Mouse (Mus musculus) cerebellum, adult 11-12 months (tissue): ENCODE measurements around the gene Drg1.
"Not testable (repeated sequence)": the region's sequence is repeated elsewhere in the genome, so short reads cannot be mapped to it uniquely, and the experiment has no call there.

ENCODE experiments used
- DNase-seq: peaks from one replicate; pipeline ENCODE4 v3.0.0; 2022

The Drg1 gene

DNA sequence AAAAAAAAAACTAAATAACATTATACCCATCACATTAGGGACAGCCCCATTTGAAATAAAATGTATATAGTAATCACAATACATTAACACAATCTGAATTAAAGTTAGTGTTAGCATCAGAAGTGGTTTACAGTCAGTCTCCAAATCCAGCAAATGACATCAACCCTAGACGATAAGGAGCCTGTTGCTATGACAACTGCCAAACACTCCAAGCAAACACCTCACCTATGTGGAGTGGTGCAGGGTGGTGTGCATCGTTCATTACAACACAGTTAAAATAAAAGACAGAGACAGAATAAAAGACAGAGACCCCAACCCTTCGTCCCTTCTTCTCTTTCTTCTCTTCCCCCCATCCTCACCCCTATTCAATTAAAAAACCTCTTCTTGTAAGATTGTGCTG lies 102.6 kb downstream of the Drg1 start:
- DNase-seq = not testable (repeated sequence)

DNA sequence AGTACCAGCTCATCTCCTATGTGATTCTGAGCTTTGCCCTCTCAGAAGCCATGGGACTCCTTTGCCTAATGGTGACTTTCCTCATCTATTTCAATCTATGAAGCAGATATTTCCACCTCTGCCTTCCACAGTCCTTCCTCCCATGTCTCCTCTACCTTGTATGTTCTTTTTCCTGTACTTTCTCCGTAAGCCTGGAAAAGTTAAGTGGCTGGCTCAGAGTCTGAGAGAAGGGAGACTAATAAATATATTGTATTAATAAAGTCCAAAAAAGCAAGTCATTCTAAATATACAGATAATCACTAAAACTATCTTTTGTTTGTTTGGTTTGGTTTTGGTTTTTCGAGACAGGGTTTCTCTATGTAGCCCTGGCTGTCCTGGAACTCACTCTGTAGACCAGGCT lies 103.1 kb downstream of the Drg1 start:
- DNase-seq = not testable (repeated sequence)

DNA sequence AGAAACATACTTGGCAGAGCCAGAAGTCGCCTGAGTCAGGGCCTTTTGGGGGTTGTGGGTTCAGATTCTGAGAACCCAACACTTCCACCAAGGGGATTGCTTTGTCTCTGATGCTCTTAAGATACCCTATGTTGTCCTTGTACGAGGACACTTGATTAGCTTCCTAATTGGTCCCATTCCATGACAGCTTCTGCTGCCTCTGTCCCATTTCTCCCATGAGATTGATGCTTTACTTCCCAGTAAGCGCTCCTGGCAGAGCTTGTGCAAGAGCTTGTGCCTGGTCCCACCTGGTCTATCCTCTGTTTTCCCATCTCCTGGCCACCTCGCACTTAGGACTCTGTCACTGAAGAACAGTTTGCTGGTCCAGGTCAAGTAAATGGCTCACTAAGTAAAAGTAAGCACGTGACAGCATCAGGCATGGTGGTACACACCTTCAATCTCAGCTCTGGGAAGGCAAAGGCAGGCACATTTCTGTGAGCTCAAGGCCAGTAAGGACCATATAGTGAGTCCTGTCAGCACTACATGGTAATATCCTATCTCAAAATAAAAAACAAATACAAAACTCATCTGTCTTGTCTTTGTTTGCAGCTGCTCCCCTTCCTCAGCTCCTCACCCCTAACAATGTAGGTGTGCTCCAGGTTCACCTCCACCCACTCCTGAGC lies 103.8 kb downstream of the Drg1 start:
- DNase-seq = peak; percentile 53

- DNase-seq = not testable (repeated sequence)
Observed at GRCm38 (mm10) chr11:3161370-3161769, 104.8 kb downstream of the Drg1 start.

GRCm38 (mm10) chr11:3158800-3159199 lies 107.4 kb downstream of the Drg1 start:
- not testable (repeated sequence) for DNase-seq

DNA sequence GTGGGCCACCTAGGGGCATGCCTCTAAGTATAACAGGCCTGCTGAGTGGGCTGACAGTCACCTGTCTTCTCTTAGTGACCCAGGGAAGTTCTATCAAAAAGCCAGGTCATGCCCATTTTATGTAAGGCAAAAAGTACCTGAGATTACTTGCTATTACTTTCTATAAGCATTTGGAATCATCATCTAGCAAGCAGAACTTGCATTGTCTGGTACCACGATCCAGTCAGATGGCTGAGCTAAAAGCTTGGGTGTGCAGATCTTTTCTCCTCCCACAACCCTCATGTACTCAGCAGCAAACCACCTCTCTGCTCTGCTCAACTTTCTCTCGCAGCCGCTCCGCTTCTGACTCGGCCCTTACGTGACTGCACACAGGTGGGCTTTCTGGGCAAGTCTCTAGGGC lies 108.2 kb downstream of the Drg1 start:
- DNase-seq = not testable (repeated sequence)

DNA sequence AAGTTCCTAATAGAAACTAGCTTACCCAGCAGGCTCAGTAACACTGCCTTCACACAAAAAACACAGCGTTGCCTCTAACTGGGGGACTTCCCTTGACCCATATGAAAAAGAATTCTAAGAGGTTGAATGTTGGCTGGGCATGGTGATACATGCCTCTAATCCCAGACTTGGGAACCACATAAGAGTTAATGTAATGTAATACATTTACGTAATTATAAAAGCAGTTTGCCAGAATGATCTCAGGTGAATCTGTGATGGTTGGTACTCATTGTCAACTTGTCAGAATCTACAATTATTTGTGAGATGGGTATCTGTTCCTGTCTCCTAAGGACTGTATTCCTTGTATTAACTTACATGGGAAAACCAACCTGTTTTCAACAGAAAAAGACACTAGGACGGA lies 109.2 kb downstream of the Drg1 start:
- not testable (repeated sequence) for DNase-seq

DNA sequence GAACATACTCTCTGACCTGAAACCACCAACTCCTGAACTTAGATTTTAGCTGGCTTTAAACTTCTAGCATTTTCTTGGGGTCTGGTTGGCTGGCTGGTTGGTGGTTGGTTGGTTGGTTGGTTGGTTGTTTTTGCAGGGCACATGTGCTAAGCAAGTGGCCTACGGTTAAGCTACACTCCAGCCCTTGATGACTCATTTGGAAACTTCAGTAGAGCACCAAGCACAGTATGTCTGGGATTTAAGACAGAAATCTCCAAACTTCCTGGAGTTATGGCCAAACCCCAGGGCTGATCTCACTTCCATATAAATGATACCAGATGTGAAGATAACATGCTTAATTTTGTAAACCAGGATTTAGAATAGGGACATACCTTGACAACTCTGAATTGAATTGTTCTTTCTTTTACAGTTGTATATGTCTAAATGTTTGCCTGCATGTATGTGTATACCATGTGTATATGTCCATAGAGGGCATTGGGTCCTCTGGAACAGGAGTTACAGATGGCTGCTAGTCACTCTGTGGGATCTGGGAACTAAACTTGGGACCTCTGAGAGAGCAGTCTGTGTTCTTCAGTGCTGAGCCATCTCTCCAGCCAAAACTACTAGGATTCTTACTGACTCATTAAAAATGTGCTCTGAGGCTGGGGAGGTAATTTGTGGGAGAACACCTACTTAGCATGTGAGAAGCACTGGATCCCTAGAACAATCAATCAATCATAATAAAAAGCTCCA lies 112.4 kb downstream of the Drg1 start:
- DNase-seq = peak; percentile 52

DNA sequence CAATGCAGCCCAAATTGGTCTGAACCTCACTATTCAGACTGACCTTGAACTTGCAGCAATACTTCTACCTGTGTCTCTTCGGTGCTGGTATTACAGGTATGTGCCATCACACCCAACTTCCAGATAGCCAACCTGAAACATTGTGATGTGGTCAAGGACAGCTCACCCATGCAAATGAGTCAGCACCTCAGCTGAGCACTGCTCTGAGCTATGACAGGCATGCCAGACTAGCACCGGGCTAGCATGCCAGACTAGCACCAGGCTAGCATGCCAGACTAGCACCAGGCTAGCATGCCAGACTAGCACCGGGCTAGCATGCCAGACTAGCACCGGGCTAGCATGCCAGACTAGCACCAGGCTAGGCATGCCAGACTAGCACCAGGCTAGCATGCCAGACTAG lies 114.9 kb downstream of the Drg1 start:
- not testable (repeated sequence) for DNase-seq

GRCm38 (mm10) chr11:3150677-3151003 lies 115.6 kb downstream of the Drg1 start:
- DNase-seq = not testable (repeated sequence)

- DNase-seq = not testable (repeated sequence)
Observed at GRCm38 (mm10) chr11:3150003-3150676, 116.1 kb downstream of the Drg1 start.

DNA sequence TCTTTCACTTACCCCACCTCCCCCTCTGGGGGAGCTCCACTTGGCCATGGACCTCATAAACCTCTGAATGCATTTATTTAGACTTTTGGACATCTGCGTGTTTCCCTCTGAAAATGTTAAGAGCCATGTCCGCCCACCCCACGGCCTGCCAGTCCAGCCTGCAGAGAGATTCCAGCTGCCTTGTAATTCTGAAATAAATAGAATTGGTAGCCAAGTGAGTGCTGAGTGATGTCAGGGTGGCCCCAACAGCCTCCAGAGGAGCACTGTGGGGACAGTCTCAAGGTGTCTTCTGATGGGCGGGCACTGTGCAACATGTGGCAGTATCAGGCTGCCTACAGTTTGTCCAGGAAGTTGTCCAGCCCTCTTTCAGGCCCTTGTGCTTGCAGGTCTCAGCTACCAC lies 116.7 kb downstream of the Drg1 start:
- not testable (repeated sequence) for DNase-seq

DNA sequence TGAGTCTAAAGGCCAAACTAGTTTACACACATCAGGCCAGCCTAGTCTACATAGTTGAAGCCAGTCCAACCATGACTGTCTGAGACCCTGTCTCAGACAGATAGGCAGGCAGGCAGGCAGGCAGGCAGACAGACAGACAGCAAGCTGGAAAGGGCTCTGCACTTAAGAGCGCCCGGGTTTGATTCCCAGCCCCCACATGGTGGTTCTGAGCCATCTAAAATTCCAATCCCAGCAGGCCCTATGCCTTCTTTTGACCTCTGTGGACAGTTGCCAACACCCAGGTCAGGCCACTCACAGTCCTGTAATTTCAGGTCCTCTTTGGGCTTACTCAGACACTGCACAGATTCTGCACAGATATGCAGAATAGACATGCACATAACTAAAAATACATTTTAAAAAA lies 119.4 kb downstream of the Drg1 start:
- DNase-seq = not testable (repeated sequence)

GRCm38 (mm10) chr11:3145359-3146165 lies 120.7 kb downstream of the Drg1 start:
- DNase-seq = not testable (repeated sequence)

- peak; percentile 53 for DNase-seq
Observed at GRCm38 (mm10) chr11:3143984-3144383, 122.2 kb downstream of the Drg1 start.

DNA sequence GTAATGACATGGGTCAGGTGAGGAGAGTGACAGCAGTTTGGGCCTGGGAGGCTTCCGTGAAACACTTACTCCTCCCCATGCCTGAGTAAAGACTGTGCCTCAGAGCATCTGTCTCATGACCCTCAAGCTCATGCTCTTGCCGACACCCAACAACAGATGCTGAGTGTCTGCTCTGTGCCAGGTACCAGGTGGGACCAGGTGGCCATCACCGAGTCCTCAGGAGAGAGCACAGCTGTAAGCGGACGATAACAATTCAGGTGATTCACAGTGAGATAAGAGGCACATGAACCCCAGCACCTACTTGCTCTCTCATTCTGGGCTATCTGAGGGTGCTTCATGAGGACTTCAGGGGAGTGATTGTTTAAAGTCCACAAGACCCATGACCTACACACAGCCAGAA lies 123.8 kb downstream of the Drg1 start:
- peak; percentile 82 for DNase-seq

DNA sequence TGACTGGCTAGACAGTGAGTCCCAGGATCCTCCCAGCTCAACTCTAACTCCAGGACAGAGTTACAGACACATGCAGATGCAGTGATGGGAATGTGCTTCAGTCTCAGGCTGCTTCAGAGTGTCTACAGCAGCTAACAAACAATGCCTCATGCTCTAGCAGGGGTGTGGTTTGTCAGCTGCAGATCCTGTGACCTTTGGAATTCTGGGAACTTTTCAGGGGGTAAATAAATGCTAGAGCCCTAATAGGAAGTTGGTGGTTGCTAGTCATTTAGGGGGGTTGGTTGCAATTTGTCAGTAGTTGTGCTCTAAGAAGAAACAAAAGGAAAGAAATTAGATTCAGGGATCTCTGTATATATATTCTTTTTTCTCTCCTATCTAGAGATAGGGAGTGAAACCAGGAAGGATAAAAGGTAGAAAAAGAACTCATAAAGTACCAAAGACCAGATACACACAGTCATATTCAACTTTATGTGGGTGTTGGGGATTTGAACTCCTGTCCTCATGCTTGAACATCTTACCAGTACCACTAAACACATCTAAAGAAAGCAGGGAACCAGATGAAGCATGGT lies 125.2 kb downstream of the Drg1 start:
- not testable (repeated sequence) for DNase-seq

- not testable (repeated sequence) for DNase-seq
Observed at GRCm38 (mm10) chr11:3138323-3138722, 127.9 kb downstream of the Drg1 start.
